Mouse (Mus musculus) myocyte (in vitro differentiated cells): Measurements from ENCODE around the gene Gbp5.

ENCODE experiments used
- E2F4 ChIP-seq: IDR thresholded peaks from one replicate; pipeline ENCODE4 v1.6.1; 2011; ENCODE audit warnings: mild to moderate bottlenecking, control low read depth, moderate library complexity; ENCODE audit not compliant: insufficient read depth
- MAX ChIP-seq: IDR thresholded peaks from one replicate; pipeline ENCODE4 v1.6.1; 2011; ENCODE audit warnings: low read depth, mild to moderate bottlenecking, control low read depth
- MYOD1 ChIP-seq, 3 experiments: IDR thresholded peaks; one replicate each; pipeline ENCODE4 v1.6.1; 2011; ENCODE audit warnings: control low read depth in 2 of 3, low read depth in 2 of 3, mild to moderate bottlenecking in 2 of 3, moderate library complexity in 1 of 3; ENCODE audit not compliant: insufficient read length in 2 of 3, control insufficient read depth in 1 of 3
- MYOG ChIP-seq, 3 experiments: IDR thresholded peaks; one replicate each; pipeline ENCODE4 v1.6.1; 2011; ENCODE audit warnings: control low read depth in 2 of 3, low read depth in 2 of 3, mild to moderate bottlenecking in 2 of 3; ENCODE audit not compliant: insufficient read length in 2 of 3, control insufficient read depth in 1 of 3, insufficient read depth in 1 of 3
- POLR2A ChIP-seq: IDR thresholded peaks from one replicate; pipeline ENCODE4 v1.6.1; 2011; ENCODE audit warnings: low read depth, mild to moderate bottlenecking, control low read depth, moderate library complexity; ENCODE audit not compliant: insufficient read length
- POLR2AphosphoS2 ChIP-seq: IDR thresholded peaks from one replicate; pipeline ENCODE4 v1.6.1; 2011; ENCODE audit warnings: low read depth, control low read depth; ENCODE audit not compliant: insufficient read length
- SRF ChIP-seq: IDR thresholded peaks from one replicate; pipeline ENCODE4 v1.6.1; 2011; ENCODE audit warnings: low read depth; ENCODE audit not compliant: control insufficient read depth, insufficient read length
- TCF12 ChIP-seq: IDR thresholded peaks from one replicate; pipeline ENCODE4 v1.6.1; 2011; ENCODE audit warnings: mild to moderate bottlenecking, control low read depth; ENCODE audit not compliant: poor library complexity, insufficient read depth, severe bottlenecking
- USF1 ChIP-seq: IDR thresholded peaks from one replicate; pipeline ENCODE4 v1.6.1; 2011; ENCODE audit warnings: low read depth, mild to moderate bottlenecking, control low read depth, moderate library complexity

- TF ChIP-seq MYOG (IDR thresholded peaks at IDR 0.05; ENCODE audit: control insufficient read depth in 1 of 3, insufficient read depth in 1 of 3, insufficient read length in 2 of 3, low read depth in 2 of 3) (no peak), E2F4 (no peak), USF1 (no peak), POLR2AphosphoS2 (no peak), MYOD1 (IDR thresholded peaks at IDR 0.05; ENCODE audit: control insufficient read depth in 1 of 3, insufficient read length in 2 of 3, low read depth in 2 of 3) (no peak), MAX (no peak), POLR2A (no peak), TCF12 (no peak), SRF (no peak)
Observed at GRCm38 (mm10) chr3:142495146-142495655, 1.4 kb downstream of the Gbp5 start.
